Comparison of ENCODE assay signal across 10 mouse cellular contexts in the genomic region with DNA sequence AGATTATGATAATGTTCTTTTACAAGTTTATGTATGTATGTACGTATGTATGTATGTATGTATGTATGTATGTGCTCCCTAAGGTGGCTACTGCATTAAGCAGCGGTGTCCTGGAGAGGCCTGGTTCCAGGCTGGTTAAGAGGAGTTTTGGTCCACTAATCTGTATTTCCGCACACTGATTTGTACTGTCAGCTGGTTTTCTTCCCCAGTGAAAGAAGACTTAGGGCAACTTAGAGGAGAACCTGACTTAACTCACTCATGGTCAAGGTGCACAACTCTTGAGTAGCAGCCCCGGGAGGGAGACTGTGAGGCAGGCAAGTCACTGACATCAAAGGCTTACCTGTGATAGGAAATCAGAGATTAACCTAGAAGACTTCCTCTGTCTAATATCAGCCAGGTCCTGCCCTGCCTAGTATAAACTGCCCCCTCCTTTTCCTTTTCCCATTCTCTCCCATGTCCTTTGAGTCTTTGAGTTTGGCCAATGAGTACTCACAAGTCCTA. TPM values are rescaled to one million over a fixed set of nuclear protein-coding genes. Genes with fewer than 3 reads are reported as not detected.
DNase-seq lines count a peak whose midpoint lies in the region; ATAC-seq and TF ChIP-seq lines count a peak whose summit lies in the region.
"Had no signal": no experiment of that assay in that cellular context is flagged by ENCODE, and none has a peak within 500 bp of the region (broad histone marks: within the 10 kb centered on the region; RNA-seq: fewer than 3 reads in every experiment).

No protein-coding gene starts in this region.

- no peaks in the 10 kb centered on the region for H3K27me3 ChIP-seq in kidney, postnatal 0 days (ENCODE audit: insufficient read depth, low read length)
- no peaks in the 10 kb centered on the region for H3K27me3 ChIP-seq in embryonic facial prominence, embryonic 12.5 days
- no peaks in the 10 kb centered on the region for H3K27me3 ChIP-seq in intestine, embryonic 15.5 days (replicated peaks)
- no peaks in the 10 kb centered on the region for H3K27me3 ChIP-seq in neural tube, embryonic 14.5 days (ENCODE audit: control insufficient read depth, insufficient read depth, low read length)

- DNase-seq in kidney, postnatal 0 days (ENCODE audit: low spot score) = no peak
- no peak for DNase-seq in kidney, adult 8-10 months
- no peak for DNase-seq in thymus, postnatal 25 days
- no peak for DNase-seq in spleen, postnatal 36 days (ENCODE audit: low spot score in 2 of 2)
- no peak for DNase-seq in frontal cortex, postnatal 25 days (ENCODE audit: low spot score in 2 of 2)
- DNase-seq: layer of hippocampus, postnatal 36 days had no signal

- H3K9me3 ChIP-seq in kidney, postnatal 0 days (replicated peaks; ENCODE audit: low read length) = no peaks in the 10 kb centered on the region
- no peaks in the 10 kb centered on the region for H3K9me3 ChIP-seq in embryonic facial prominence, embryonic 12.5 days
- H3K9me3 ChIP-seq in intestine, embryonic 15.5 days = no peaks in the 10 kb centered on the region
- no peaks in the 10 kb centered on the region for H3K9me3 ChIP-seq in neural tube, embryonic 14.5 days (ENCODE audit: control insufficient read depth, low read length)

- H3K9ac ChIP-seq in kidney, postnatal 0 days (ENCODE audit: low read depth, low read length) = peak overlapping the region; percentile 58; the same call in 1 of the 2 replicates
- H3K9ac ChIP-seq in embryonic facial prominence, embryonic 12.5 days = peak overlapping the region; percentile 70
- peak overlapping the region; percentile 50 for H3K9ac ChIP-seq in intestine, embryonic 15.5 days
- no peak overlapping the region for H3K9ac ChIP-seq in neural tube, embryonic 14.5 days (replicated peaks; ENCODE audit: low read depth, low read length)

- WGBS in kidney, postnatal 0 days = 69% methylated on average over 4 of the region's 4 CpGs
- 71% methylated on average over 4 of the region's 4 CpGs for WGBS in embryonic facial prominence, embryonic 12.5 days
- WGBS in intestine, embryonic 15.5 days = 71% methylated on average over 4 of the region's 4 CpGs
- WGBS in neural tube, embryonic 14.5 days = 85% methylated on average over 4 of the region's 4 CpGs

- TF ChIP-seq CTCF in kidney, postnatal 0 days (IDR thresholded peaks at IDR 0.05; ENCODE audit: low read depth) = no peak

- no peak for ATAC-seq in kidney, postnatal 0 days (replicated peaks; ENCODE audit: low FRiP score, low read depth)
- no peak for ATAC-seq in embryonic facial prominence, embryonic 12.5 days (ENCODE audit: insufficient number of reproducible peaks, insufficient read depth, low FRiP score, low TSS enrichment)
- ATAC-seq in intestine, embryonic 15.5 days = no peak
- ATAC-seq in neural tube, embryonic 14.5 days (ENCODE audit: low read depth) = no peak

- 0 out of 2 replicates have a peak overlapping the region, but pooled peaks have one; percentile 10 for H3K27ac ChIP-seq in kidney, postnatal 0 days
- H3K27ac ChIP-seq in embryonic facial prominence, embryonic 12.5 days = peak overlapping the region; percentile 85
- H3K27ac ChIP-seq in intestine, embryonic 15.5 days = peak overlapping the region; percentile 67
- no peak overlapping the region for H3K27ac ChIP-seq in neural tube, embryonic 14.5 days (ENCODE audit: low read depth, low read length)

- peak overlapping the region; percentile 31 for H3K4me3 ChIP-seq in kidney, postnatal 0 days (replicated peaks; ENCODE audit: low read depth, low read length)
- peak overlapping the region; percentile 50 for H3K4me3 ChIP-seq in embryonic facial prominence, embryonic 12.5 days
- H3K4me3 ChIP-seq in intestine, embryonic 15.5 days (replicated peaks) = peak overlapping the region; percentile 33
- H3K4me3 ChIP-seq in neural tube, embryonic 14.5 days (ENCODE audit: low read depth, low read length) = no peak overlapping the region

- no peaks in the 10 kb centered on the region for H3K36me3 ChIP-seq in kidney, postnatal 0 days (ENCODE audit: insufficient read depth, low read length)
- H3K36me3 ChIP-seq in embryonic facial prominence, embryonic 12.5 days = no peaks in the 10 kb centered on the region
- no peaks in the 10 kb centered on the region for H3K36me3 ChIP-seq in intestine, embryonic 15.5 days
- no peaks in the 10 kb centered on the region for H3K36me3 ChIP-seq in neural tube, embryonic 14.5 days (ENCODE audit: control insufficient read depth, insufficient read depth, low read length)

- peak overlapping the region; percentile 49 for H3K4me2 ChIP-seq in kidney, postnatal 0 days (ENCODE audit: low read length)
- peak overlapping the region; percentile 69 for H3K4me2 ChIP-seq in embryonic facial prominence, embryonic 12.5 days (replicated peaks)
- peak overlapping the region; percentile 59 for H3K4me2 ChIP-seq in intestine, embryonic 15.5 days (replicated peaks)
- H3K4me2 ChIP-seq in neural tube, embryonic 14.5 days (ENCODE audit: low read depth, low read length) = peak overlapping the region; percentile 3; the same call in 1 of the 2 replicates

- H3K4me1 ChIP-seq in kidney, postnatal 0 days (replicated peaks; ENCODE audit: insufficient read depth, low read length) = peaks cover 7% of the 10 kb centered on the region
- H3K4me1 ChIP-seq in embryonic facial prominence, embryonic 12.5 days = peaks cover 19% of the 10 kb centered on the region
- H3K4me1 ChIP-seq in intestine, embryonic 15.5 days (replicated peaks) = peaks cover 11% of the 10 kb centered on the region
- H3K4me1 ChIP-seq in neural tube, embryonic 14.5 days (ENCODE audit: control insufficient read depth, insufficient read depth, low read length) = peaks cover 6% of the 10 kb centered on the region; the same call in 1 of the 2 replicates

RNA-seq across cellular contexts. Expression of gene Hist2h3c2, which starts 2.0 kb away (rescaled TPM):
- 2.1 and 2.3 TPM in 2 replicates for polyA plus RNA-seq in kidney, postnatal 0 days (2015; fragmentation: Nextera tagmentation; extraction: Ambion mirVana)
- polyA plus RNA-seq in embryonic facial prominence, embryonic 12.5 days (2016; fragmentation: Nextera tagmentation; extraction: Ambion mirVana) = 7.1 and 8.2 TPM in 2 replicates
- polyA plus RNA-seq in intestine, embryonic 15.5 days (2015; fragmentation: Nextera tagmentation; extraction: Ambion mirVana) = 5.8 and 6.5 TPM in 2 replicates
- 0.71 and 1.1 TPM in 2 replicates for polyA plus RNA-seq in neural tube, embryonic 14.5 days (2014; fragmentation: Nextera tagmentation; extraction: Ambion mirVana)

RNA-seq across cellular contexts. Expression of gene Hist2h2aa2, which starts 3.2 kb away (rescaled TPM):
- 86.7 and 107 TPM in 2 replicates for polyA plus RNA-seq in kidney, postnatal 0 days (2015; fragmentation: Nextera tagmentation; extraction: Ambion mirVana)
- polyA plus RNA-seq in embryonic facial prominence, embryonic 12.5 days (2016; fragmentation: Nextera tagmentation; extraction: Ambion mirVana) = 45.4 and 60.5 TPM in 2 replicates
- polyA plus RNA-seq in intestine, embryonic 15.5 days (2015; fragmentation: Nextera tagmentation; extraction: Ambion mirVana) = 39.6 and 41.9 TPM in 2 replicates
- 32.6 and 49.7 TPM in 2 replicates for polyA plus RNA-seq in neural tube, embryonic 14.5 days (2014; fragmentation: Nextera tagmentation; extraction: Ambion mirVana)

RNA-seq across cellular contexts. Expression of gene Hist2h2aa1, which starts 8.4 kb away (rescaled TPM):
- 30.9 and 33.5 TPM in 2 replicates for polyA plus RNA-seq in kidney, postnatal 0 days (2015; fragmentation: Nextera tagmentation; extraction: Ambion mirVana)
- 19.8 and 19.9 TPM in 2 replicates for polyA plus RNA-seq in embryonic facial prominence, embryonic 12.5 days (2016; fragmentation: Nextera tagmentation; extraction: Ambion mirVana)
- 17.7 and 20.5 TPM in 2 replicates for polyA plus RNA-seq in intestine, embryonic 15.5 days (2015; fragmentation: Nextera tagmentation; extraction: Ambion mirVana)
- polyA plus RNA-seq in neural tube, embryonic 14.5 days (2014; fragmentation: Nextera tagmentation; extraction: Ambion mirVana) = 9.7 and 17.4 TPM in 2 replicates

RNA-seq across cellular contexts. Expression of gene Hist2h3c1, which starts 9.6 kb away (rescaled TPM):
- 0.62 and 1.0 TPM in 2 replicates for polyA plus RNA-seq in kidney, postnatal 0 days (2015; fragmentation: Nextera tagmentation; extraction: Ambion mirVana)
- polyA plus RNA-seq in embryonic facial prominence, embryonic 12.5 days (2016; fragmentation: Nextera tagmentation; extraction: Ambion mirVana) = 0.83 TPM in 1 of 2 replicates, not detected in the other
- 1.0 and 1.3 TPM in 2 replicates for polyA plus RNA-seq in intestine, embryonic 15.5 days (2015; fragmentation: Nextera tagmentation; extraction: Ambion mirVana)
- 0.18 and 0.67 TPM in 2 replicates for polyA plus RNA-seq in neural tube, embryonic 14.5 days (2014; fragmentation: Nextera tagmentation; extraction: Ambion mirVana)
- polyA plus RNA-seq: cortical plate, adult 2 months had no signal

RNA-seq across cellular contexts. Expression of gene Hist2h2be, which starts 16.0 kb away (rescaled TPM):
- 8.7 and 8.9 TPM in 2 replicates for polyA plus RNA-seq in kidney, postnatal 0 days (2015; fragmentation: Nextera tagmentation; extraction: Ambion mirVana)
- 10.6 and 11.7 TPM in 2 replicates for polyA plus RNA-seq in embryonic facial prominence, embryonic 12.5 days (2016; fragmentation: Nextera tagmentation; extraction: Ambion mirVana)
- polyA plus RNA-seq in intestine, embryonic 15.5 days (2015; fragmentation: Nextera tagmentation; extraction: Ambion mirVana) = 5.7 and 7.1 TPM in 2 replicates
- 4.3 and 4.8 TPM in 2 replicates for polyA plus RNA-seq in neural tube, embryonic 14.5 days (2014; fragmentation: Nextera tagmentation; extraction: Ambion mirVana)

Comparison
In these comparisons a context has a peak if more than half of its experiments do, and no peak if none do; other contexts are left out.
1. H3K4me2 ChIP-seq: peak in every context shown above with its lines; median percentile 69 in embryonic facial prominence, embryonic 12.5 days; 59 in intestine, embryonic 15.5 days; 49 in kidney, postnatal 0 days; 3 in neural tube, embryonic 14.5 days.